Mouse (Mus musculus) forebrain, embryonic 16.5 days (tissue): ENCODE data around the gene Aspscr1. TPM values are rescaled to one million over a fixed set of nuclear protein-coding genes. Genes with fewer than 3 reads are reported as not detected.
A peak's percentile ranks its signal among the peaks of the same experiment; 100 is the strongest.

Source experiments
- ATAC-seq: fragments of 200-750 bp; cut with Nextera tagmentation; 2 replicates; pipeline ENCODE4 v1.8.0; 2017; ENCODE audit warnings: mild to moderate bottlenecking, moderate library complexity
- H3K27ac ChIP-seq: fragments of 300-500 bp; sonication (generic); 2 replicates; pipeline ENCODE4 v1.5.1; 2014; ENCODE audit warnings: low read length, control low read depth
- H3K27me3 ChIP-seq: fragments of 300-500 bp; sonication (generic); replicated peaks from 2 replicates; pipeline ENCODE4 v1.6.1; 2014; ENCODE audit warnings: low read length; ENCODE audit not compliant: control insufficient read depth, insufficient read depth
- H3K36me3 ChIP-seq: fragments of 300-500 bp; sonication (generic); 2 replicates; pipeline ENCODE4 v1.6.1; 2014; ENCODE audit not compliant: control insufficient read depth, insufficient read depth
- H3K4me1 ChIP-seq: fragments of 300-500 bp; sonication (generic); replicated peaks from 2 replicates; pipeline ENCODE4 v1.6.1; 2014; ENCODE audit warnings: low read length; ENCODE audit not compliant: control insufficient read depth, insufficient read depth
- H3K4me2 ChIP-seq: fragments of 300-500 bp; sonication (generic); 2 replicates; pipeline ENCODE4 v1.6.1; 2014; ENCODE audit warnings: mild to moderate bottlenecking, low read length, control low read depth
- H3K4me3 ChIP-seq: fragments of 300-500 bp; sonication (generic); replicated peaks from 2 replicates; pipeline ENCODE4 v1.5.1; 2014; ENCODE audit warnings: mild to moderate bottlenecking, low read length, control low read depth
- H3K9ac ChIP-seq: fragments of 300-500 bp; sonication (generic); replicated peaks from 2 replicates; pipeline ENCODE4 v1.6.1; 2014; ENCODE audit warnings: low read depth, low read length, control low read depth
- H3K9me3 ChIP-seq: fragments of 300-500 bp; sonication (generic); 2 replicates; pipeline ENCODE4 v1.6.1; 2016; ENCODE audit warnings: low read length; ENCODE audit not compliant: control insufficient read depth
- WGBS: fragments of 180-500 bp; shearing (Covaris S2); extraction: QIAGEN DNeasy Blood & Tissue Kit; methylation state at CpG from one replicate; pipeline ENCODE4 v1.1.7; 2014; 5-methylcytosine and 5-hydroxymethylcytosine counted together
- polyA plus RNA-seq: library from polyadenylated mRNA; unstranded; fragments of >200 nt; fragmentation: Nextera tagmentation; extraction: Ambion mirVana; gene quantifications from 2 replicates; pipeline ENCODE4 v1.2.1, GENCODE M21; 2015

The Aspscr1 gene
- polyA plus RNA-seq, 1 experiment from 2014 or later, result 158 TPM

- H3K4me3 ChIP-seq, result no peak overlapping the region
- 3% methylated on average over 24 of the region's 24 CpGs for WGBS
Observed at GRCm38 (mm10) chr11:120658876-120659410, 13.8 kb upstream of the Aspscr1 start.

GRCm38 (mm10) chr11:120659509-120660300 is 13.1 kb upstream of the Aspscr1 start:
- peak overlapping the region; percentile 65 for H3K4me2 ChIP-seq
- H3K4me1 ChIP-seq, result peaks cover 17% of the 10 kb centered on the region
- H3K27ac ChIP-seq, result no peak overlapping the region
- peak overlapping the region; percentile 43 for H3K4me3 ChIP-seq
- H3K9me3 ChIP-seq, result no peaks in the 10 kb centered on the region
- WGBS, result 2% methylated on average over 50 of the region's 50 CpGs
- H3K9ac ChIP-seq, result 0 out of 2 replicates have a peak overlapping the region, but pooled peaks have one; percentile 32
- H3K36me3 ChIP-seq, result no peaks in the 10 kb centered on the region
- peaks cover 64% of the 10 kb centered on the region for H3K27me3 ChIP-seq
- no peak for ATAC-seq

More at GRCm38 (mm10) chr11:120658876-120659410, 13.8 kb upstream of the Aspscr1 start:
- H3K9ac ChIP-seq, result no peak overlapping the region
- H3K4me1 ChIP-seq, result peaks cover 17% of the 10 kb centered on the region
- no peaks in the 10 kb centered on the region for H3K9me3 ChIP-seq
- no peak overlapping the region for H3K4me2 ChIP-seq
- no peak for ATAC-seq
- H3K27me3 ChIP-seq, result peaks cover 61% of the 10 kb centered on the region
- H3K27ac ChIP-seq, result no peak overlapping the region
- H3K36me3 ChIP-seq, result no peaks in the 10 kb centered on the region

- H3K9me3 ChIP-seq, result no peaks in the 10 kb centered on the region
- peaks cover 17% of the 10 kb centered on the region for H3K4me1 ChIP-seq
- no peak overlapping the region for H3K27ac ChIP-seq
- 0 out of 2 replicates have a peak overlapping the region, but pooled peaks have one; percentile 32 for H3K9ac ChIP-seq
- under 1% methylated on average over 89 of the region's 95 CpGs for WGBS
- ATAC-seq, result peak; percentile 59
- H3K4me2 ChIP-seq, result peak overlapping the region; percentile 65
- peak overlapping the region; percentile 43 for H3K4me3 ChIP-seq
- no peaks in the 10 kb centered on the region for H3K36me3 ChIP-seq
- H3K27me3 ChIP-seq, result peaks cover 64% of the 10 kb centered on the region
Observed at GRCm38 (mm10) chr11:120660301-120661075, 12.3 kb upstream of the Aspscr1 start.

- under 1% methylated on average over 35 of the region's 35 CpGs for WGBS
- Histone ChIP-seq H3K9ac (0 out of 2 replicates have a peak within 1 kb of the TSS, but pooled peaks have one; percentile 32), H3K4me2 (peak within 1 kb of the TSS; percentile 65), H3K27ac (no peak within 1 kb of the TSS), H3K4me1 (peaks cover 17% of the 10 kb centered on the region), H3K27me3 (peaks cover 64% of the 10 kb centered on the region), H3K9me3 (no peaks in the 10 kb centered on the region), H3K36me3 (no peaks in the 10 kb centered on the region), H3K4me3 (peak within 1 kb of the TSS; percentile 43)
- no peak for ATAC-seq
Observed at GRCm38 (mm10) chr11:120661076-120661460, 11.7 kb upstream of the Aspscr1 start, which contains the start of gene Notum. TSS of gene Notum (minus strand) at chr11:120661175.

GRCm38 (mm10) chr11:120662759-120663158 is 10.0 kb upstream of the Aspscr1 start:
- Histone ChIP-seq H3K27ac (no peak overlapping the region), H3K4me2 (no peak overlapping the region), H3K36me3 (no peaks in the 10 kb centered on the region), H3K27me3 (peaks cover 56% of the 10 kb centered on the region), H3K9me3 (no peaks in the 10 kb centered on the region), H3K4me1 (peaks cover 17% of the 10 kb centered on the region), H3K4me3 (no peak overlapping the region), H3K9ac (no peak overlapping the region)
- WGBS, result 36% methylated on average over 6 of the region's 6 CpGs
- ATAC-seq, result no peak

GRCm38 (mm10) chr11:120663714-120664113 is 9.1 kb upstream of the Aspscr1 start:
- 61% methylated on average over 5 of the region's 5 CpGs for WGBS
- ATAC-seq, result no peak

GRCm38 (mm10) chr11:120665406-120665805 is 7.4 kb upstream of the Aspscr1 start:
- no peaks in the 10 kb centered on the region for H3K9me3 ChIP-seq
- 87% methylated on average over 3 of the region's 3 CpGs for WGBS
- H3K4me2 ChIP-seq, result no peak overlapping the region
- no peak overlapping the region for H3K9ac ChIP-seq
- no peak overlapping the region for H3K27ac ChIP-seq
- ATAC-seq, result no peak
- no peaks in the 10 kb centered on the region for H3K36me3 ChIP-seq
- H3K4me3 ChIP-seq, result no peak overlapping the region
- peaks cover 29% of the 10 kb centered on the region for H3K27me3 ChIP-seq
- H3K4me1 ChIP-seq, result peaks cover 8% of the 10 kb centered on the region

More at GRCm38 (mm10) chr11:120663714-120664113, 9.1 kb upstream of the Aspscr1 start:
- Histone ChIP-seq H3K36me3 (no peaks in the 10 kb centered on the region), H3K4me3 (no peak overlapping the region), H3K4me2 (no peak overlapping the region), H3K4me1 (peaks cover 17% of the 10 kb centered on the region), H3K9ac (no peak overlapping the region), H3K9me3 (no peaks in the 10 kb centered on the region), H3K27ac (no peak overlapping the region), H3K27me3 (peaks cover 46% of the 10 kb centered on the region)

GRCm38 (mm10) chr11:120666617-120667016 is 6.2 kb upstream of the Aspscr1 start:
- Histone ChIP-seq H3K9me3 (no peaks in the 10 kb centered on the region), H3K4me2 (no peak overlapping the region), H3K9ac (no peak overlapping the region), H3K36me3 (no peaks in the 10 kb centered on the region), H3K27ac (no peak overlapping the region), H3K27me3 (peaks cover 18% of the 10 kb centered on the region), H3K4me1 (no peaks in the 10 kb centered on the region), H3K4me3 (no peak overlapping the region)
- no peak for ATAC-seq
- 18% methylated on average over 3 of the region's 3 CpGs for WGBS

GRCm38 (mm10) chr11:120673594-120674122 is 885 bp downstream of the Aspscr1 start:
- ATAC-seq, result peak; percentile 9
- no peaks in the 10 kb centered on the region for H3K27me3 ChIP-seq
- no peaks in the 10 kb centered on the region for H3K9me3 ChIP-seq
- peak overlapping the region; percentile 87 for H3K4me3 ChIP-seq
- H3K4me1 ChIP-seq, result peaks cover 10% of the 10 kb centered on the region
- 36% methylated on average over 12 of the region's 12 CpGs for WGBS
- peak overlapping the region; percentile 77 for H3K4me2 ChIP-seq
- H3K27ac ChIP-seq, result peak overlapping the region; percentile 87
- peaks cover 4% of the 10 kb centered on the region; the same call in 1 of the 2 replicates for H3K36me3 ChIP-seq
- peak overlapping the region; percentile 83 for H3K9ac ChIP-seq
